ENCODE assay signal across 8 mouse cellular contexts in the genomic region with DNA sequence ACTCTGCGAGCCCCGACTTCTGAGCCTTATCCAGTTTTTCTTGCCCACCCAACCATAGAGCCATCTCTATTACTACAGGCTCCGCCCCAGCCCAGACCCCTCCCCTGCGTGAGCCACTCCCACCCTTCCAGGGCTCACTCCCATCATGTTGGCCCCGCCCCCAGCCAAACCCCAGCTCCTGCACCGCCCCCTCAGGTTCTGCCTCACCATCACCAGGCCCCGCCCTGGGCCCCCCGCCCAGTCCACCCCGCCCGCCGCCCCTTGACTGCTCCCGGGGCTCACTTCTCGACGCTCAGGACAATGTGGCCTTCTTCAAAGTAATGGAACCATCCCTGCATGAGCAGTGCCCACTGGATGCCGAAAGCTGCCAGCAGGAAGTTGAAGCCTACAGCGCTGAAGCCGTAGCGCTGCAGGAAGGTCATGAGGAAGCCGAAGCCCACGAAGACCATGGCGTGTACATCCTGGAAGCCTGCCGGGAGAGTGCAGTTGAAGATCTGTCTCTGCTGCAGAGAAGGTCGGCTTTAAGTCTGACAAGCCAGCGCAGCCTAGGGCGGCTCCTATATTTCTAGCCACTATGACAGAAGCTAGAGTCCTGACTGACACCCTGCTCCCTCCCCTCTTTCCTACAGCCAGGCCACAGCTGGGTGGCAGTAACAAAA. TPM values are rescaled to one million over a fixed set of nuclear protein-coding genes. Genes with fewer than 3 reads are reported as not detected.
DNase-seq lines count a peak whose midpoint lies in the region; ATAC-seq and TF ChIP-seq lines count a peak whose summit lies in the region.

No protein-coding gene starts in this region.

- peaks cover 12% of the 10 kb centered on the region for H3K4me1 ChIP-seq in heart, embryonic 15.5 days (replicated peaks)
- H3K4me1 ChIP-seq in heart, adult 2 months (ENCODE audit: control insufficient read depth, insufficient read depth, low read length), result no peaks in the 10 kb centered on the region
- H3K4me1 ChIP-seq in hindbrain, embryonic 10.5 days (replicated peaks), result peaks cover 28% of the 10 kb centered on the region
- H3K4me1 ChIP-seq in liver, postnatal 0 days (ENCODE audit: insufficient read depth), result 0 out of 2 replicates have a peak, but pooled peaks cover 6% of the 10 kb centered on the region
- no peaks in the 10 kb centered on the region for H3K4me1 ChIP-seq in stomach, postnatal 0 days (replicated peaks; ENCODE audit: control insufficient read depth, insufficient read depth)

- peak overlapping the region; percentile 27 for H3K4me3 ChIP-seq in heart, embryonic 15.5 days
- no peak overlapping the region for H3K4me3 ChIP-seq in heart, adult 2 months
- H3K4me3 ChIP-seq in hindbrain, embryonic 10.5 days, result peak overlapping the region; percentile 49
- H3K4me3 ChIP-seq in liver, postnatal 0 days (ENCODE audit: low read depth, low read length), result no peak overlapping the region
- peak overlapping the region; percentile 13; the same call in 1 of the 2 replicates for H3K4me3 ChIP-seq in stomach, postnatal 0 days (ENCODE audit: low read depth, low read length)

- peaks cover 95% of the 10 kb centered on the region for H3K27me3 ChIP-seq in heart, embryonic 15.5 days
- peaks cover 1% of the 10 kb centered on the region; the same call in 1 of the 2 replicates for H3K27me3 ChIP-seq in heart, adult 2 months (ENCODE audit: control insufficient read depth, insufficient read depth, low read length)
- H3K27me3 ChIP-seq in hindbrain, embryonic 10.5 days (ENCODE audit: insufficient read depth, poor library complexity, severe bottlenecking), result peaks cover 95% of the 10 kb centered on the region
- H3K27me3 ChIP-seq in liver, postnatal 0 days (ENCODE audit: insufficient read depth, low read length), result peaks cover 29% of the 10 kb centered on the region; the same call in 1 of the 2 replicates
- 0 out of 2 replicates have a peak, but pooled peaks cover 4% of the 10 kb centered on the region for H3K27me3 ChIP-seq in stomach, postnatal 0 days (ENCODE audit: control insufficient read depth, insufficient read depth, low read length)

- no peaks in the 10 kb centered on the region for H3K79me2 ChIP-seq in heart, adult 2 months (replicated peaks; ENCODE audit: control insufficient read depth, insufficient read depth, low read length)

- no peaks in the 10 kb centered on the region for H3K36me3 ChIP-seq in heart, embryonic 15.5 days
- no peaks in the 10 kb centered on the region for H3K36me3 ChIP-seq in heart, adult 2 months (ENCODE audit: control insufficient read depth, insufficient read depth, low read length)
- no peaks in the 10 kb centered on the region for H3K36me3 ChIP-seq in hindbrain, embryonic 10.5 days
- no peaks in the 10 kb centered on the region for H3K36me3 ChIP-seq in liver, postnatal 0 days (replicated peaks; ENCODE audit: insufficient read depth, low read length)
- H3K36me3 ChIP-seq in stomach, postnatal 0 days (ENCODE audit: control insufficient read depth, insufficient read depth, low read length), result no peaks in the 10 kb centered on the region

- no peak for TF ChIP-seq POLR2A in heart, adult 2 months (IDR thresholded peaks at IDR 0.05; ENCODE audit: insufficient read depth, low read depth, low read length)

- no peaks in the 10 kb centered on the region for H3K9me3 ChIP-seq in heart, embryonic 15.5 days (replicated peaks)
- H3K9me3 ChIP-seq in hindbrain, embryonic 10.5 days, result no peaks in the 10 kb centered on the region
- no peaks in the 10 kb centered on the region for H3K9me3 ChIP-seq in liver, postnatal 0 days (ENCODE audit: low read length)
- H3K9me3 ChIP-seq in stomach, postnatal 0 days (ENCODE audit: control insufficient read depth, low read length), result no peaks in the 10 kb centered on the region

- no peak for DNase-seq in heart, adult 2 months
- DNase-seq in ZHBTc4 (ENCODE audit: low read depth, low spot score), result peak; percentile 90
- DNase-seq in hindbrain, embryonic 10.5 days (ENCODE audit: low spot score), result peak; percentile 78
- peak; percentile 49 for DNase-seq in liver, postnatal 0 days
- peak; percentile 30 for DNase-seq in stomach, postnatal 0 days (ENCODE audit: low spot score)
- no peak for DNase-seq in urinary bladder, postnatal 4 days (ENCODE audit: low spot score in 2 of 2)
- no peak for DNase-seq in ovary, postnatal 10 days (ENCODE audit: low spot score)

- peak overlapping the region; percentile 56 for H3K4me2 ChIP-seq in heart, embryonic 15.5 days
- peak overlapping the region; percentile 43 for H3K4me2 ChIP-seq in liver, postnatal 0 days (ENCODE audit: low read depth, low read length)
- peak overlapping the region; percentile 49 for H3K4me2 ChIP-seq in stomach, postnatal 0 days (replicated peaks; ENCODE audit: low read depth)

- no peak for ATAC-seq in heart, embryonic 15.5 days (replicated peaks; ENCODE audit: insufficient number of reproducible peaks, insufficient read depth, low FRiP score, low read depth)
- ATAC-seq in liver, postnatal 0 days, result no peak
- 0 out of 2 replicates have a peak, but pooled peaks have one; percentile 32 for ATAC-seq in stomach, postnatal 0 days (ENCODE audit: low FRiP score, low TSS enrichment)

- intact Hi-C loops in heart, adult 2 months (cut with DNase I), result no loop called here

- no peak for TF ChIP-seq EP300 in heart, adult 2 months (IDR thresholded peaks at IDR 0.05; ENCODE audit: insufficient read depth, low read depth, low read length)
- TF ChIP-seq EP300 in liver, postnatal 0 days (IDR thresholded peaks at IDR 0.05; ENCODE audit: low read depth), result no peak
- no peak for TF ChIP-seq EP300 in stomach, postnatal 0 days (optimal IDR thresholded peaks at IDR 0.05)

- TF ChIP-seq CTCF in heart, adult 2 months (IDR thresholded peaks at IDR 0.05), result no peak
- TF ChIP-seq CTCF in liver, postnatal 0 days (IDR thresholded peaks at IDR 0.05; ENCODE audit: low read depth), result no peak
- no peak for TF ChIP-seq CTCF in stomach, postnatal 0 days (IDR thresholded peaks at IDR 0.05; ENCODE audit: low read depth)

- H3K27ac ChIP-seq in heart, embryonic 15.5 days, result no peak overlapping the region
- no peak overlapping the region for H3K27ac ChIP-seq in heart, adult 2 months
- peak overlapping the region; percentile 57 for H3K27ac ChIP-seq in hindbrain, embryonic 10.5 days
- no peak overlapping the region for H3K27ac ChIP-seq in liver, postnatal 0 days (ENCODE audit: low read depth)
- no peak overlapping the region for H3K27ac ChIP-seq in stomach, postnatal 0 days (replicated peaks)

- H3K9ac ChIP-seq in heart, embryonic 15.5 days, result peak overlapping the region; percentile 8; the same call in 1 of the 2 replicates
- no peak overlapping the region for H3K9ac ChIP-seq in heart, adult 2 months (ENCODE audit: low read depth, low read length)
- 0 out of 2 replicates have a peak overlapping the region, but pooled peaks have one; percentile 1 for H3K9ac ChIP-seq in liver, postnatal 0 days (replicated peaks)
- H3K9ac ChIP-seq in stomach, postnatal 0 days (ENCODE audit: low read length), result 0 out of 2 replicates have a peak overlapping the region, but pooled peaks have one; percentile 8

- WGBS in heart, embryonic 15.5 days, result 2% methylated on average over 25 of the region's 25 CpGs
- WGBS in heart, adult 2 months, result 5% methylated on average over 25 of the region's 25 CpGs
- WGBS in hindbrain, embryonic 10.5 days, result 2% methylated on average over 25 of the region's 25 CpGs
- 2% methylated on average over 25 of the region's 25 CpGs for WGBS in liver, postnatal 0 days (ENCODE audit: insufficient replicate concordance)
- 1% methylated on average over 24 of the region's 25 CpGs for WGBS in stomach, postnatal 0 days

RNA-seq across cellular contexts. Expression of gene Rhcg, which starts 10.1 kb away (rescaled TPM):
- 0.10 TPM in 1 of 2 replicates, not detected in the other for polyA plus RNA-seq in heart, embryonic 15.5 days (2015; fragmentation: Nextera tagmentation; extraction: Ambion mirVana)
- total RNA-seq in heart, adult 2 months (2021), result not detected
- polyA plus RNA-seq in heart, adult 2 months (2012; rRNA removed), result not detected in 2 replicates
- 0.12 and 0.67 TPM in 2 replicates for polyA plus RNA-seq in hindbrain, embryonic 10.5 days (2016; fragmentation: Nextera tagmentation; extraction: Ambion mirVana)
- 0.20 TPM in 1 of 2 replicates, not detected in the other for polyA plus RNA-seq in liver, postnatal 0 days (2015; fragmentation: Nextera tagmentation; extraction: Ambion mirVana)
- polyA plus RNA-seq in stomach, postnatal 0 days (2015; fragmentation: Nextera tagmentation; extraction: Ambion mirVana), result 0.08 TPM in 1 of 2 replicates, not detected in the other

RNA-seq across cellular contexts. Expression of gene Ticrr, which starts 52.6 kb away (rescaled TPM):
- 4.3 and 7.0 TPM in 2 replicates for polyA plus RNA-seq in heart, embryonic 15.5 days (2015; fragmentation: Nextera tagmentation; extraction: Ambion mirVana)
- under 1 TPM; 0.03 to 0.09 TPM for total RNA-seq in heart, adult 2 months (2021)
- 0.20 TPM in 1 of 2 replicates, not detected in the other for polyA plus RNA-seq in heart, adult 2 months (2012; rRNA removed)
- polyA plus RNA-seq in hindbrain, embryonic 10.5 days (2016; fragmentation: Nextera tagmentation; extraction: Ambion mirVana), result 16.1 and 16.5 TPM in 2 replicates
- 2.2 and 2.5 TPM in 2 replicates for polyA plus RNA-seq in liver, postnatal 0 days (2015; fragmentation: Nextera tagmentation; extraction: Ambion mirVana)
- 1.4 and 1.6 TPM in 2 replicates for polyA plus RNA-seq in stomach, postnatal 0 days (2015; fragmentation: Nextera tagmentation; extraction: Ambion mirVana)

Comparison
In these comparisons a context has a peak if more than half of its experiments do, and no peak if none do; other contexts are left out.
1. H3K4me3 ChIP-seq: peak in heart, embryonic 15.5 days (single experiment), hindbrain, embryonic 10.5 days (single experiment) and stomach, postnatal 0 days (single experiment); none in heart, adult 2 months (single experiment) and liver, postnatal 0 days (single experiment).
2. DNase-seq: peak in ZHBTc4 (single experiment), hindbrain, embryonic 10.5 days (single experiment), liver, postnatal 0 days (single experiment) and stomach, postnatal 0 days (single experiment); none in heart, adult 2 months (0 of 2), urinary bladder, postnatal 4 days (0 of 2) and ovary, postnatal 10 days (single experiment).
3. Peak in every context shown above with its lines, with median percentiles within 50 percentile points of each other: H3K4me2 ChIP-seq.